Mouse (Mus musculus): ENCODE results near the gene Mtg2. TPM values are rescaled to one million over a fixed set of nuclear protein-coding genes. Genes with fewer than 3 reads are reported as not detected.

Mtg2 gene
- total RNA-seq, 2 experiments from 2014 or later = 15.7 to 16.3 TPM

DNA sequence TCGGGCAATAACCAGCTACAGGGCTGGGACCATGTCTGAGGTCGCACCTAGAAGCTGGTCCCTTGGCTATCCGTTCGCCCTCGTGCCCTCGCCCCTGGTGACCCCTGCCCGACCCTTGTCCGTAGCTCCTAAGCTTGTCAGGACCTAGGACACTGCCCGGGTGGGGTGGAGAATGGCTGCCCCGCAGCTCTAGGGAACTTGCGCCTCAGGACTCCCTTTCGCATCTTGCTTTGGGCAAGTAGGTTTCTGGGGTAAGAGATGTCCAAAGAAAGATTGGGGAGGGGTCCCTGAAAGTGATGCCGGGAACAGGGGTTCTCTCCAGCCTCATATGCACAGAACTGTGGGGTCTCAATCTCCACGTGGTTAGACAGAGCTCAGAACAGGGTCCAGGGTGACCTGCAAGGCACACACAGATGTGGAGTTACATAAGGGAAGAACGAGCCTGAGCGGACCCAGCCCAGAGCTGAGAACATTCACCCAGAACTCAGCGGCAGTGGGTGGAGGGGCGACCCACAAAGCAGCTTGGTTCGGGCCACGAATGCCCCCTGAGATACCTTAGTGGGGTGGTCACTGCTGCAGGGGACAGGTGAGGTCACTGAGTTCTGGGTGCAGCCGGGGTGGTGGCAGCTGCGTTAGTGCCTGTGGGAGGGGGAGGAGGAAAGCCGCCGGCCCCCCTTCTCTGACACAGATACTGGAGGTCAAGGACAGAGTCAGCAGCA is 34.4 kb downstream of the Mtg2 start:
- no peak for DNase-seq (ENCODE audit: low spot score in 2 of 2)

DNA sequence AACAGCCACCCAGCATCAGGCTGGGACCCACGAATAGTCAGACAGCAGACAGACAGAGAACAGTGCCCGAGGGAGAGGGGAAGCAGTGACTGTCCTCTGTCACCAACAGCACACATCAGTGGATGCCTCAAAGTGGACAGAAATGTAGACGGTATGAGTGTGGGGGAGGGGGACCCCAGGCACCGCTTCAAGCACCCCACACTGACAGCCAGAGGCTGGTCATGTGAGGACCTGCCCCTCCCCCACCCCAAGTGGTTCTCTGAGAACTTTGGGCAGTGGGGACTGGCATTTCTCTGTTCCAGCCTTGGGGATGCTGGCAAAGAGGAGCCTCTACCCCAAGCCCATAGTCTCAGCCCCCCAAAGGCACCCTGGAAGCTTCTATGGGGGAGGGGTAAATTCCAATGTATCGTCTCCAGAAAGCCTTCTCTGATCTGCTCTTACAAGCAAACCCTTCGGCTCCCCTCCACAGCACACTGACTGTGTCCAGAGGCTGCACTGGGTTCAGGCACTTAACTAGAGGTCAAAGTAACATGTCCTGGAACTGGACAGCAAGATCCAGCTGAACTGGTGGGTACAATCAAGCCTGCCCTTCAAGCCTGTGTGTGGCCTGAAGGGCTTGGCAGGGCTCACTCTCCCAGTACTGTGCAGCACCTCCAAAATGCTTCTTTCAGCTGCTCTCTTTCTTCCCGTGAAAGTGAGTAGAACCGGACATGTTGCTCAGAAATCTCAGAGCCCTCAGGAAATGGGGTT is 35.2 kb downstream of the Mtg2 start:
- no peak for DNase-seq (ENCODE audit: low spot score in 2 of 2)

DNA sequence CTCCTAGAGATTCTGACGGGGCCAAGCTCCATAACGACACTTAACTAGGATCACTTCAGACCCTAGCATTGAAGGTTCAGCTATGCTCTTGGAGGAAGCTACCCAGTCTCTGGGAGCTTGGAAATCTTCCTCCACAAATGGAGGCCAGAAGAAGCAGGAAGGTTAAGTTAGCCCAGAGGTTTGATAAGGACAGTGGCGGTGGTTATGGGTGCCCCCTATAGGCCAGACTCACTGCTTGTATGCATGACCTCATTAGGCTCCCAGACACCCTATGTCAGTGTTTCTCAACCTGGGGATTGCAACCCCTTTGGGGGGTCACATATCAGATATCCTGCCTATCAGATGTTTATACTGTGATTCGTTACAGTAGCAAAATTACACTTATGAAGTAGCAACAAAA is 36.7 kb downstream of the Mtg2 start:
- DNase-seq (ENCODE audit: low spot score in 2 of 2) = no peak

DNA sequence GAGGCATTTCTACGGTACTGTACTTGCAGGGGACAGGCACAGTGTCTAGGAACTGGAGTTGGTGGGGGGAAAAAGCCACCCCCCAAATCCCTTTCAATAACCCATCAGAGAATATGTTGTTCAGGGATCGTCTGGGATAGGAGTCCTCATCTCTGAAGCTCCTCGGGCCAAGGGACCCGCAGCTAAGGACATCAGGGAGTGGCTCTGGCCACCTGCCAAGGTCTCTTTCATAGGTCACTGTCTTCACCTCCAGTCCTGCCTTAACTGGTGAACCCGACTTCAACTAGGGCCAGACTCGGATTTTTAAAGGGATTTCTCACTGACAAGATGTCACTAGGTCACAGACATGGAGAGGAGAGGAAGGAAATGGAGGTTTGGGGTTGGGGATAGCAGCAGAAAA is 37.9 kb downstream of the Mtg2 start:
- DNase-seq (ENCODE audit: low spot score in 2 of 2) = no peak

DNA sequence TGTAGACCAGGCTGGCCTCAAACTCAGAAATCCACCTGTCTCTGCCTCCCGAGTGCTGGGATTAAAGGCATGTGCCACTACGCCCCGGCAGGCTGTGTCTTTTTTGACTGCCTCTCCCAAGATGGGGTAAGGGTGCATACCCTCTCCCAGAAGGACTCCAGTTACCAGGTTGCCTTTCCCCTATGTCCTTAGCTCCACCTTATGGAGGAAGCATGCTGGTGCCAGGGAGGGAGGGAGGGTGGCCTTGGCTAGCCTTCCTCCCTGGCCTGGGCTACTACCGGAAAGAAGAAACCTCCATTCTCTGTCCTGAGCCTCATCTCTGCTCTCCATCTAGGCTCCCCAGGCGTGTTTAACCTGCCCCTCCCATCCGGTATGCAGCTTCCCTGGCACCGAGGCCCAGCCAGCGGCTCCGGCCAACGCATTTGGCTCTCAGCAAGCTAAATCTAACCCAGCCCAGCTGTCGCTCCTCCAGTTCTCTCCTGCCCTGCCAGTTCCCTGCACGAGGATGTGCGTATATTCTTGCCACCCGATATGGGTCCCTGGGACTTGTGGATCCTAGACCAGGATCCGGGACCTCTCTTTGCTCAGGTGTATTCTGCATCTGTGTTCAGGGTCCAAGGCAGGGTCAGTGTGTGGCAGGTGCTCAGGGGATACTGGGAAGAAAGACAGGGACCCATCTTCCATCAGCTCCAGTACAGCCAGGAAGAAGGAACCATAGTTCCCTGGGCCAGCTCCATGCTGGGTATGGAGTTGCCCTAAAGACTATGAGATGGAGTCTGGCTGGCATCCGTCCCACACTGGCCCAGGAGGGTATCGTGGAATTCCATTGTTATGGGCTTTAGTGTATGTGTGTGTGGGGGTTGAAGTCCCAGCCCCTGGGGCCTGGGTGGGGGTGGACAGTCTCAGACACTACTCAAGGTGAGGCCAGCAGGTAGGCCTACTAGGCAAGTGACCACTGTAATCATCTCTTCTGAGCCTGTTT is 43.8 kb downstream of the Mtg2 start:
- DNase-seq (ENCODE audit: low spot score in 2 of 2) = peak; percentile 77

DNA sequence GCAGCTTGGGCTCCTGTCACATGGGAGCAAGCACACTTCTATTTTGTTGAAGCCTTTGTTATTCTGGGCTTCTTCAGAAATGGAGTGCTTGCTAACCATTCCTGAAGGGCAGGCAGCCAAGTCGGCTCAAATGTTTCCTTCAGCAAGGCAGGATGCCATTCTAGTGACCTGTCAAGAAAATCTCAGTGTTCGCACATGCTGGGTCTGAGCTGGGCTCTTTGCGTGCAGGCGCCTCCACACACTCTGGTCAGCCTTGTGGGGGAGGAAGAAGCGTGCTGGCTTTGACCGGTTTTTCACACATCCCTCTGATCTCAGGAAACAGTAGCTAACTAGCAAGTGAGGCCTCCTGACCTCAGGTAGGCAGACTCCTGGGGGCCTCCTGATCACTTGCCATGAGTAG is 44.9 kb downstream of the Mtg2 start:
- DNase-seq (ENCODE audit: low spot score in 2 of 2) = no peak

DNA sequence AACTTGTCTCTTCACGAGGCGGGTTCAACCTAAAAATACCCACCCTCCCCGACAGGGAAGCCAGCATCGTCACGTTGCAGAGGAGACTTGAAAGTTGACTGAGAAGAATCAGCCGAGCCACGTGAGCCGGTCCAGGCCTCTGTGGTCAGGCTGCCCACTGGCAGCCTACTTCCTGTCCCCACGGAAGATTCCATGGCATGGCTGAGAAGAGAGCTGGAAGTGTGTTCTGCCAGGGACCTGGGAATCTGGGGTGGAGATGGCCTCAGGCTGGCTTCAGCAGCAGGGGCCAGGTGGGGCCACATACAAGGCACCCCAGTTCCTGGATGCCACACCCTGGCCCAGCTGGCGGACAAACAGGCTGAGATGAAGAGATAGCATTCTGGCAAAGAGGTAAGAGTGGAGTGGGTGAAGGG is 45.7 kb downstream of the Mtg2 start:
- DNase-seq (ENCODE audit: low spot score in 2 of 2) = no peak

DNA sequence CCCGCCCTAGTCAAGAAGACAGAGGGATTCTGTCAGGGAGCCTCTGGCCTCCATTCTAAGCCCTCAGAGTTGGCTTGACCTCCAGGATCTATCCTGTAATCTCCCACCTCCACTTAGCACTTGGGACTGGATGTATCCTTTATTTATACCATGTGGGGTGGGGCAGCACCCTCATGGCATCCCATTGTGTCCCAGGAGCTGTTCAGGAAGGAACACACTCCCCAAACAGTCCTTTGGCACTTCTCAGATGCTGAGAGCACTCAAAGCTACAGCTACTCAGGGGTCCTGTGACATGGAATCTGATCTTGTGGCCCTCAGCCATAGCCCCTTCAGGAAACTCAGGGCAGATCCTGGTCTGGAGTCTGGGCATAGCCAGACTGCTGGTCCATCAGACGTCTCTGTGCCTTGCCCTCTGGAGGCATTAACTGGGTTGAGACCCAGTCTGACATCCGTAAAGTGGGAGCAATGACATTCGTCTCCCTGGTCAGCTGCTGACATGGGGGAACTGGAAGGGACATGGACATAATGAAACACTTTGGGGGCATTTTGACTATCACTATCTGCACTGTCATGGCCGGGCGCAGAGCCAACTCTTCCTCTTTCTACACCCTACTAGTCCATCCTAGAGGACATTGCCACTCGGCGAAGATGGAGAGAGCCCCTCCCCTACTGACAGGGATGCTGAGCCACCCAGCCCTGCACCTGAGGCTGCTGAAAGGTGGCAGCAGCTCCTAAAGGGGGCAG is 46.5 kb downstream of the Mtg2 start:
- DNase-seq (ENCODE audit: low spot score in 2 of 2) = no peak

DNA sequence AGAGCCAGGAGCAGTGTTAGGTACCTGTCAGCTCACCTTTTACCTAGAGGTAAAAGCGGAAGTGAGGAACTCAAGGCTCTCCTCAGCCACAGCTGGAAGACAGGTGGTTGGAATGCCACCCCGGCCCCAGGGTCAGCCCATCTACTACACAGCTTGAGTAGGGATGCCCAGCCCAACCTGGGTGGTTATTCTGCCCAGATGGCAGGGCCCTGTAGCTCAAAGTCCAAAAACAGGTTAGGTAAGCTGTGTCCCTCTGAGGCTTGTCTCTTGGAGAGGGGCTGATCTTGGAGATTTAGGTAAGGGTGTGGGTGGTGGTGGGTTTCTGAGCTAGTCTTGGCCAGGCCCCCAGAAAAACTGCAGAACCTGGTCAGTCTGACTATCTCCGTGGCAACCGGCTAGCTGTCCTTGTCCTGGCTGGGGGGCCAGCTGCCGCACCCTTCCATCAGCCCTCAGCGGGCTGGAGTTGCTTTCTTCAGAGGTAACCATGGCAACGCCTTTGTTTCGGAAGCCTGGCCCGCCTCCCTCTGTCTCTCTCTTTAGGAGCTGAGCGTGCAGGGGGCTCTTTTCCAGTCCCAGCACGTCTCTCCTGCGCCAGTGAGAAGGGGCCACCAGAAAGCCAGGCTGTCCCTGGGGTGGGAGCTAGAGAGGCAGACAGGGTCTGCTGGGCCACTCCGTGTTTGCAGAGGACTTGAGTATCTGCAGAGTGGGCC is 47.3 kb downstream of the Mtg2 start:
- DNase-seq (ENCODE audit: low spot score in 2 of 2) = peak; percentile 43 to 61

DNA sequence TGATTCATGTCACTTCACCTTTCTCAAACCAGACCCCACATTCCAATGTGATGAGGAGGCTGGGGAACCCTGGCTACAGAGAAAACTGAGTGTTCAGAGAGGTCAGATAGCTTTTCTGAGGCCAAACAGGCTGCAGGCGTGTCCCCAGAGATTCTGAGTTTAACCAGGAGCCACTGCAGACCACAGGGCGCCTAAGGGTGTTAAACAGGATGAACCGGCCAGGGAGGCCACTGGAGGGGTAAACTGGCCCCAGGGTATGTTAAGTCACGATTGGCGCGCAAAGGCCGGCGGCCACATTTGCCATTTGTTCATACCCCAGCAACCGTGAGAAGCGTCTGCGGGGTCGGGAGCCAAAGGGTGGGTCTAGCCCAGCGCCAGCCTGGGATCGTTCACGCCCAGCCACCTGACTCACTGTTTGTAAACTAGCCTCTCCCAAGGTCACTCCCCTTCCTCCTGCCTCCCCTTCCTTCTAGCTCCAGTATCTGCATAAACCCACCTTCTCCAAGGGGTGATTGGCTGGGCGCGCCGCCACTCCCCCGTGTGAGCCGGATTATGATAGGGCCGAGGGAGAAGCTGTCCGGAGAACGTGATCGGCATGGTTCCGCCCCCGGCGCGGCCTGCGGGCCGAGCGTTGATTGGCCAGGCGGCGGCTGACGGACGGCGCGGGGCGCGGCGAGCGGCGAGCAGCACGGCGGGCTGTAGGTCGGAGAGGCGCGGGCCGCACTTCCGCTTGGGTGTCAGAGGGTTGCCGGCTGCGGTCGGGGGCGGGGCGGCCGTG is 48.5 kb downstream of the Mtg2 start, which contains the start of gene Osbpl2:
Osbpl2 (plus strand) TSS at position 646 of the 778 bp plus-strand sequence.
- DNase-seq (ENCODE audit: low spot score in 2 of 2) = peak; percentile 99 to 100

DNA sequence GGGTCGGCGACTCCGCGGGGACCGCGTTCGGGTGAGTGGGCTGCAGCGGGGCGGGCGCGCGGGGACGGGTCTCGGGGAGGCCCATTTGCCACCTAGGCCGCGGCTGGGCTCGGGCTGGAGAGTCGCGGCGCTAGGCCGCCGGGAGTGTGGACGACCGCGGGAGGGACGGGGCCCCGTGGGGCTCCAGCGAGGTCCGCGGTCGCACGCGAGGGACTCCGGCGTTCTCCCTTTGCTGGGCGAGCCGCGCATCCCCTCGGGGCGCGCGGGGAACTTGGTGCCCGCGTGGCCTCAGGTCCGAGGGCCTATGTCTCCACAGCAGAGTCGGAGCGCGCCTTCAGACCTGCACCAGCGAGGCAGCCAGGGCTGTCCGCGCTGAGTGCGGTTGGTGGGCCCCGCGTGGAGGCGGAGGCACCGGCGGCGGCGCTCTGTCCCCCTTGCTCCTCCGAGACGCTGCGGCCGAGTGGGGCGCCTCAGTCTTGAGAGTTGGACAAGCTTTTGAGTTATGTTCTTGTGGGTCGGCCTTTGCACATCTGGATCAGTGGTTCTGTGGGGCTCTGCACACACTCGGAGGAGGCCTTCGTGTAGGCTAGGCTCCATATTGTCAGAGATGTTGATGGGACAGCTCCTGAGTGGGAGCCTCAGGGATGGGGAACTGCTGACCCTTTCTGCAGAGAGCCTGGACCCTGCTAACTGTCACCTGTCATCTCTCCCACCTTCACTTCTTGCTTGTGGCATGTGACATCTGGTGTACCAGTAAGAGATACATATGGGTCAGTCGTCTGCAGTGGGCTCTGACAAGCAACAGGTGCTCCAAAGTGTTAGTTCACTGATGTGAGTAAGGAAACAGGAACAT is 49.3 kb downstream of the Mtg2 start:
- DNase-seq (ENCODE audit: low spot score in 2 of 2) = no peak

DNA sequence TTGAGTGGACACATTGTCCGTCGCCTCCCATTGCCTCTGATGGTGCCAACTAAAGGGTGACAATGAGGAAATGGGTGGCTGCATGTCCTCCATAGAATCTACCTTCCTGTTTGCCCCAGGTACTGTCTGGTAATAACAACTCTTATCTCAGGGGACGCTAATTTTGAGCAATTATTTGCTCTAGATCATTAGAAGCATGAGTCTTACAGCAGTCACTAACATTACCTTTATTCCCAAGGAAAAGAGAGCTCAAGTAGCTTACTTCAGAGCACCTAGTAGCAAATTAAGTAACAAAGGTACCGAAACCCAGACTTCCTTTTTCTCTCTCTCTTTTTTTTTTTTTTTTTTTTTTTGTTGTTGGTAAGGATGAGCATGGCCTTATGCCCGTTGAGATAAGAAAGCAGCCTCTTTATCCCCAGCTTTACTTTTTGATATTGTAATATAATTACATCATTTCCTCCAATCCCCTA is 49.9 kb downstream of the Mtg2 start:
- no peak for DNase-seq (ENCODE audit: low spot score in 2 of 2)

DNA sequence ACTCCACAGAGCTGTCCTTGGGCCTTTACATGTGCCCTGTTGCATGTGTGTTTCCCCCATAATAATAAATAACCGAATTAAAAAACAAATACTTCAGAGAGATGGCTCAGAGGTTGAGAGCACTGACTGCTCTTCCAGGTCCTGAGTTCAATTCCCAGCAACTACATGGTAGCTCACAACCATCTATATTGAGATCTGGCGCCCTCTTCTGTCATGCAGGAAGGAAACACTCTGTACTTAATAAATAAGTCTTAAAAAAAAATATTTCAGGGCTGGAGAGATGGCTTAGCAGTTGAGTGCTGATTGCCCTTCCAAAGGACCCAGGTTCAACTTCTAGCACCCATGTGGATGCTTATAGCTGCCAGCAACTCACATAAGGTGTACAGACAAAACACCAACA is 53.8 kb downstream of the Mtg2 start:
- DNase-seq (ENCODE audit: low spot score in 2 of 2) = no peak

DNA sequence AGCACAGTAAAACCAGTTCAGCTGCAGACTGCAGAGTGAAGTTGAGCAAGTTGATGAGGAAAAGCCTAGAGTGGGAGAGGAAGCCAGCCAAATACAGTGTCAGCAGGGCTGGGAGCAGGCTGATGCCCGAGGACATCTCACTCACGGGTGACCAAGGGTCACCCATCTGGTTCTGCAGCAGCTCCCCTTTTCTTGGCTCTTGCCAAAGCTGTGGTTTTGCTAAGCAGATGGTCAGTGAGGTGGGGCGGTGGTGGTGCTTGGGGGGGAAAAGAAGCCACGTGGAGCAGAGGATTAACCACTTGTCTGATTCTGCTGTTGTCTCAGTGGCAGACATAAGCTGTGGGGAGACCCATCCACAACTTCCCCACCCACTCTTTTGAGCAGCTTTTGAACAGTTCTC is 55.8 kb downstream of the Mtg2 start:
- DNase-seq (ENCODE audit: low spot score in 2 of 2) = peak; percentile 22 to 48

DNA sequence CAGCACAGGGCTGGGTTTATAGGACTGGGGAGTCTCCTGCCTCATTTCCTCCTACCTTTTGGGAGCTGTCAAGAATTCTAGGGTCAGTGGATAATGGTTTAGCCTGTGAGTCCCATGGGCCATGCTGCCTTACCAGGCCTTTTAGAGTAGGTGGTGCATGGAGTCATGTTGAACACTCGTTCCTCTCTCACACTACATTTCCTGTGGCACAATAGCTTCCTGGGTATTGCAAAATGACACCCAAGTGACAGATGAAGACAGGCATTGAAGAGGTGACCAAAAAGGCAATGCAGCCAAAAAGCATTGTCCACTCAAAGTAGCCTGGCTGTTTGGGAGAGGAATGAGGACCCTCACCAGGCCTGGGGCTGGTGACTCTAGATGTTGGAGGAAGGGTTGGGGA is 57.3 kb downstream of the Mtg2 start:
- DNase-seq (ENCODE audit: low spot score in 2 of 2) = no peak

DNA sequence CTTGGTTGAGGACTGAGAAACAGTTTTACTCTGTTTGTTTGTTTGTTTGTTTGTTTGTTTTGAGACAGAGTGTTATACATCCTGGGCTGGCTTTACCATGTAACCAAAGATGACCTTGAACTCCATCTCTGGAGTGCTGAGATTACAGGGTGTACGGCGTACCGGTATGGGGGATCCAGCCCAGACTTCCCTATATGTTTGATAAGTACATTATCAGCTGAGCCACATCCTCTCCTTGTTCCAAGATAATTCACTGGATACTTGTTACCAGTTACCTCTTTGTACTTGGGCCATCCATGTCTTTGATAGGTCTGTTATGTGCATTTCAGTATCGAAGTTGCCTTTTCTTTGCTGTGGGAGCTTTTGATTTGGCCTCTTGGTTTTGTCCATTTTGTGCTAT is 62.8 kb downstream of the Mtg2 start:
- no peak for DNase-seq (ENCODE audit: low spot score in 2 of 2)

DNA sequence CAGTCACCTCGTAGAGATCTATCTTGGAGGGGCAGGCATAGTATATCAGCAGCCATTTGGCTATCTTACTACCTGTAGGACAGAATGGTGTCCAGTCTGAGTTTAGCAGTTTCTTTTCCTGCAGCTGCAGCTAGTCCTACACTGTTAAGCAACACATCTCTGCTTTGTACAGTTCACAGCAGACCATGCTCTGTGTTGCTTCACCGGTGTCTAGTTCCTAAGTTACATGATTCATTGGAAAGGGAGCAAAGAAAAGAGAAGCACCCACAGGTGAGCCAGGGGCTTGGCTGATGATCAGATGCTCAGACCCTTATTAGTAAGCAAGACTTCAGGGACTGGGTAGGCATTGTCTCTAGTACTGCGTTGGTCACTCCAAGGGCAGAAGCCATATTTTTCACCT is 63.5 kb downstream of the Mtg2 start:
- no peak for DNase-seq (ENCODE audit: low spot score in 2 of 2)

DNA sequence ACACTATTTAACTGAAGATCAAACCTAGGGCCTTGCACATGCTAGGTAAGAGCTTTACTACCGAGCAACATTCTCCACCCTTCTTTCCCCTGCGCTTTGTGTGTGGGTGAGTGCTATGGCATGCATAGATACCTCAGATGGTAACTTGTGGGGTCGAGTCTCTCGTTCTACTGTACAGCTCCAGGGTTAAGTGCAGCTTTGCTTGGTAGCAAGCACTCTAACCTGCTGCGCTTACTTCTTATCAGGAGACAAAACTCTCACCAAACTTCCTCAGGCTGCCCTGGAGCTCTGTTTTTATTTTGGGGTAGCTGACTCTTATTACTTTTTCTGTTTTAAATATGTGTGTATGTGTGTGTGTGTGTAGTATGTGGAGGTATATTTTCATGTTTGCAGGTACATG is 65.0 kb downstream of the Mtg2 start:
- DNase-seq (ENCODE audit: low spot score in 2 of 2) = no peak
